Mouse (Mus musculus): ENCODE results near the gene Arhgef17.

DNA sequence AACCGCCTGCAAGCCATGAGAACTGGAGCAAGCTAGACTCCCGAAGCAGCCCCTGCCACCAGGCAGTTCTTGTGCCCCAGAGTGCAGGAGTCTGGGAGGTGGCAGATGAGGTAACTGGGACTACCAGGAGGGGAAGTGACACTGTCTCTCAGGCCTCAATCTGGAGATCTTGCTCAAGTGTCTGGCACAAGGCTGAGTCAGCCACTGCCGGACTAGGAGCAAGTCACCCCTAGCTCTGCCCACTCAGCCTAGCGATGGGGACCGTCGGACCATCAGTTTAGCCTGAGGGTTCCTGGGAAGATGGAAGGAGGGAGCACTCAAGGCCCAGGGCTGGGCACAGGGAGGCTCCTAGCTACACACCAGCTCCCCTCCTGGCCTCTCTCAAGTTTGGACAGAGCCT is 32.3 kb upstream of the Arhgef17 start:
- TF ChIP-seq HCFC1 (IDR thresholded peaks at IDR 0.05; ENCODE audit: borderline replicate concordance, insufficient read depth, low read length) (no peak), ZC3H11A (IDR thresholded peaks at IDR 0.05; ENCODE audit: borderline replicate concordance, low read depth, low read length) (no peak), CHD2 (IDR thresholded peaks at IDR 0.05; ENCODE audit: low read depth, low read length) (no peak), ZNF384 (IDR thresholded peaks at IDR 0.05; ENCODE audit: low read depth, low read length) (no peak), MAFK (IDR thresholded peaks at IDR 0.05; ENCODE audit: insufficient read depth, low read depth, low read length) (no peak)
